Mouse (Mus musculus) E14TG2a.4 (cell line): ENCODE results near the gene Pop5.
A peak's percentile ranks its signal among the peaks of the same experiment; 100 is the strongest.

ENCODE experiments used
- H3K27me3 ChIP-seq: 2 replicates; pipeline ENCODE4 v1.6.1; 2014; ENCODE audit warnings: low read length, control low read depth; ENCODE audit not compliant: insufficient read depth
- H3K36me3 ChIP-seq: 2 replicates; pipeline ENCODE4 v1.6.1; 2014; ENCODE audit warnings: low read length, control low read depth; ENCODE audit not compliant: insufficient read depth
- H3K4me1 ChIP-seq: replicated peaks from 2 replicates; pipeline ENCODE4 v1.6.1; 2014; ENCODE audit warnings: low read depth, low read length, control low read depth
- H3K4me3 ChIP-seq: replicated peaks from 2 replicates; pipeline ENCODE4 v1.5.1; 2014; ENCODE audit warnings: mild to moderate bottlenecking, low read length
- H3K9me3 ChIP-seq: 2 replicates; pipeline ENCODE4 v1.6.1; 2014; ENCODE audit warnings: low read length, control low read depth
- CTCF ChIP-seq: conservative IDR thresholded peaks from 2 replicates; pipeline ENCODE4 v1.5.1; 2014; ENCODE audit warnings: low read length
- NANOG ChIP-seq: IDR thresholded peaks from 2 replicates; pipeline ENCODE4 v1.6.1; 2014; ENCODE audit warnings: borderline replicate concordance, low read length, mixed read lengths
- POU5F1 ChIP-seq: IDR thresholded peaks from 2 replicates; pipeline ENCODE4 v1.6.1; 2014; ENCODE audit warnings: low read length, borderline replicate concordance

The Pop5 gene

DNA sequence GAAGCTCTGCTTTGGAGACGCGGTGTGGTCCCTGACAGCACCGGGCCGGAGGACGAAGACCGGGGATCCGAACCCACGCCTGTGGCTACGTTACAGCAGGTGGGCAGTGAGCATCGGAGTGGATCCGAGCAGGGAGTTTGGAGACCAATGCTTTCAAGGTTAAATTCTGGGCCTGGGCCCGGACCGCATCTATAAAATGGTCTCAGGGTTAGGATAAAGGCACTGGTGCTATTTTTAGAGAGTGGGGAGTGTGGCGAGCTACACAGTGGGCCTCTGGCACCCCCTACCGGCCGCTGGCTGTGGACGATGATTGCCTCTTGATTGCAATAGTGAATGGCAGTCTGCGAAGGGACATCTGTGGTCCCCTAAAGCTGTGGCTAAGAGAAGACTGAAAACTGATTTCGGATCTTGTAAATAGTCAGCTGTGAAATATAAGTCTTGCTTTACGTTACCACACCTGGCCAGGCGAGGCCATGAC lies at the start of gene Pop5:
Gene Pop5, plus strand, starts transcription at position 51 of the 478 bp plus-strand sequence.
- peaks cover 21% of the 10 kb centered on the region for H3K36me3 ChIP-seq
- no peaks in the 10 kb centered on the region for H3K9me3 ChIP-seq
- H3K4me1 ChIP-seq, result peaks cover 78% of the 10 kb centered on the region
- no peak for TF ChIP-seq POU5F1
- peak; percentile 87 for TF ChIP-seq CTCF
- no peak for TF ChIP-seq NANOG
- H3K27me3 ChIP-seq, result peaks cover 11% of the 10 kb centered on the region
- H3K4me3 ChIP-seq, result peak within 1 kb of the TSS; percentile 79

DNA sequence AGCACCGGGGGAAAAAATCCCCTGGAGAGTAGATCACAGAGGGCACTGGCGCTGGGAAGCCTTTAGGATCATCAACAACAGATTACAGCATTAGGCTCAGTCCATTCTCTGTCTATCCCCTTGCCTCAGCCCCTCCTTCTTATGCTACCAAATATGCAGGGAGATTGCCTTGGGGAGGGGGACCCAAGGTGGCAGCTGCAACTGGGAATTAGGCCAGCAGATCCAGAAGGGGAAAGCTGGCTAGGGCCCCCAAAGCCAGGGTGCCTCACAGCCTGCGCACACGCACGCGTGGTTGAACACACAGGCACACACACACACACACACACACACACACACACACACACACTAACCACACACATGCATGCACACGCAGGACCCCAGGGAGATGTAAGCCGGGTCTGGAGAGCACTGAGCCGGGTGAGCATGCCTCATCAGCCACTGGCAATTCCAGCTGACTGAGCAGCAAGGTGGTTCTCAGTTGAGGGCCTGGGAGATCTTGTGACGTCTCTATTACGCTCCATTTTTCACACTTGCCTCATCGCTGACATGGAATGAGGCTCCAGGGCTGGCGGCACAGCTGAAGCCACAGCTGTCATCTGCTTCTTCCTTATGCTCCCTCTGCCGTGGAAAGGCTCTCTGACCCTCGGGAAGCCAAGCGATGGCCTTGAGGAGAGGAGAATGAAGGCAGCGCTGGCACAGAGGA lies 49.1 kb upstream of the Pop5 start:
- H3K9me3 ChIP-seq, result no peaks in the 10 kb centered on the region
- peak overlapping the region; percentile 72 for H3K4me3 ChIP-seq
- H3K36me3 ChIP-seq, result no peaks in the 10 kb centered on the region
- no peak for TF ChIP-seq NANOG
- TF ChIP-seq POU5F1, result no peak
- H3K4me1 ChIP-seq, result peaks cover 95% of the 10 kb centered on the region
- H3K27me3 ChIP-seq, result peaks cover 17% of the 10 kb centered on the region

DNA sequence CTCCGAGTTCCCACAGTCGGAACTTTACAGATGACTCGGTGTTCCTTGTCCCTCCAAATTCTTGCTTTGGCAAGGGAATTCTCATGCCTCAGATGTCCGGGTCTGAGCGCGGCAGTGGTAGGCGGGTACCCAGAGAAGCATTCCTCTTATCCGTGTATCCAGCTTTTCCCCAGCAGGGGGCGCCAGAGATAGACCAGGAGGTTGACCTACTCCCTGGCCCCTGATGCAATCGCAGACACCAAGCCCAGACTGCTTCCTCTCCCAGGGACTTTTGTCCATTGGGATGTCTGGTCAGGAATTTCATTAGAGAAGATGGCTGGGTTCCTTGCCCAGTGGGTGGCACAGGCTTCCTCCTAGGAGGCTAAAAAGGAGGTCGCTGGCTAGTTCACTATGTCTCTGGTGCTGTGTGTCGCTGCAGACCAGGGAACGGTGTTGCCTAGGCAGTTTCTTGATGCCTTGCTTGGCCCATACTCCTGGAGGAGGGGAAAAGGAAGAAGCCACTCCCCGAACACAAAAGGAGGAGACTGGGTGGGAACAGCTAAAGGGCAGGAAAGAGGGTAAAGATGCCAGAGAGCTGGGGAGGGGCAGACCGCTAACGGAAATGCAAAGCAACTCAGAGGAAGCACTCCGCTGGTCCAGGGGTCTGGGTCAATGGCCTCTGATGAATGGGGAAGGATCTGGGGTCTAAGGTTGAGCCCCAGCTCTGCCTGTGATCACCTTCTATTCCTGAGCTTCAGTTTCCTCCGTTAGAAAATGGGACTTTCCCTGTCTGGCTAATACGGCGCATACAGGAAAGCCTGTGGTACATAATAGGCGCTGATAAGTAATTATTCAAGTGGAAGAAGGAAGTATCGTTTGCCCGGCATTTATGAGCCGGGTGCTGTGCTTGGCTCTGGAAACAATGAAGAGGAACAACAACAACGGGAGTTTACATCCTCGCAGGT lies 48.2 kb upstream of the Pop5 start:
- no peak for TF ChIP-seq NANOG
- peak; percentile 61 for TF ChIP-seq CTCF
- TF ChIP-seq POU5F1, result no peak
- peak overlapping the region; percentile 72 for H3K4me3 ChIP-seq
- no peaks in the 10 kb centered on the region for H3K36me3 ChIP-seq
- peaks cover 95% of the 10 kb centered on the region for H3K4me1 ChIP-seq
- H3K27me3 ChIP-seq, result peaks cover 27% of the 10 kb centered on the region
- H3K9me3 ChIP-seq, result no peaks in the 10 kb centered on the region

DNA sequence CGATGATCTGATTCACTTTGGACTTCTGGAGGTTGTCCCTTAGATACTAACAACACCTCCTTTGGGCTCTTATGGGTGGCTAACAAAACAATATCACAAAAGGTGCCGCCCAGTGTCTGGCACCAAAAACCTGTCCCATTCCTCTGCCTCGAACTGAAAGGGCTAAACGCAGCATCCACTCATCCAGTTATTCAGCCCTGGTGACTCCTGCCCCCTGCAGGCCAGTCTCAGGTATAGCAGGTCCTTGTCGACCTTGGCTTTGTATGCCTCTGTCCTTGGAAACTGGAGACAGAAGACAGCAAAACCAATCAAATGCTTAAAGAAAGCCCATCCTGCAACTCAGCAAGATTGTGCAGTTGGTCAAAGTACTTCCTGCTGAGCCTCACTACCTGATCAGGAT lies 46.8 kb upstream of the Pop5 start:
- Histone ChIP-seq H3K36me3 (no peaks in the 10 kb centered on the region), H3K4me3 (no peak overlapping the region), H3K4me1 (peaks cover 90% of the 10 kb centered on the region), H3K27me3 (peaks cover 38% of the 10 kb centered on the region), H3K9me3 (no peaks in the 10 kb centered on the region)
- TF ChIP-seq CTCF, result peak; percentile 96
- TF ChIP-seq NANOG, result no peak

DNA sequence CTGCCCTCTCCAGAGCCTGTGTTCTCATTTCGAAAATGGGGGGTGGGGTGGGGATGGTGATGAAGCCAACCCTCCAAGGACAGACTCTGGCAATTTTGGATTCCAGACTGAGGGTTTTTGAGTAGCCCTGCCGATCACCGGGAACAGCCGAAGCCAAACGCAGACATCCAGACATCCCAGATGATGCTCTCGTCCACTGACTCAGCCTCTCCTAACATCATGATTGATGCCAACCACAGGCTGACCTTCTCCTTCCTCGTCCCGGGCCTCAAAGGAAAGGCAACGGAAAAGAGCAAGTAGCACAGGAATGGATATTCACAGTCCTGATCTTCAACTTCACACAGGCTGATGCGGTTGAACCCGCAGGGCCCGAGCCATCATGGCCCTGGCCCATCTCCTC lies 45.6 kb upstream of the Pop5 start:
- Histone ChIP-seq H3K36me3 (no peaks in the 10 kb centered on the region), H3K9me3 (no peaks in the 10 kb centered on the region), H3K4me3 (no peak overlapping the region), H3K4me1 (peaks cover 86% of the 10 kb centered on the region), H3K27me3 (peaks cover 47% of the 10 kb centered on the region)
- TF ChIP-seq NANOG, result no peak
- no peak for TF ChIP-seq CTCF
- no peak for TF ChIP-seq POU5F1

DNA sequence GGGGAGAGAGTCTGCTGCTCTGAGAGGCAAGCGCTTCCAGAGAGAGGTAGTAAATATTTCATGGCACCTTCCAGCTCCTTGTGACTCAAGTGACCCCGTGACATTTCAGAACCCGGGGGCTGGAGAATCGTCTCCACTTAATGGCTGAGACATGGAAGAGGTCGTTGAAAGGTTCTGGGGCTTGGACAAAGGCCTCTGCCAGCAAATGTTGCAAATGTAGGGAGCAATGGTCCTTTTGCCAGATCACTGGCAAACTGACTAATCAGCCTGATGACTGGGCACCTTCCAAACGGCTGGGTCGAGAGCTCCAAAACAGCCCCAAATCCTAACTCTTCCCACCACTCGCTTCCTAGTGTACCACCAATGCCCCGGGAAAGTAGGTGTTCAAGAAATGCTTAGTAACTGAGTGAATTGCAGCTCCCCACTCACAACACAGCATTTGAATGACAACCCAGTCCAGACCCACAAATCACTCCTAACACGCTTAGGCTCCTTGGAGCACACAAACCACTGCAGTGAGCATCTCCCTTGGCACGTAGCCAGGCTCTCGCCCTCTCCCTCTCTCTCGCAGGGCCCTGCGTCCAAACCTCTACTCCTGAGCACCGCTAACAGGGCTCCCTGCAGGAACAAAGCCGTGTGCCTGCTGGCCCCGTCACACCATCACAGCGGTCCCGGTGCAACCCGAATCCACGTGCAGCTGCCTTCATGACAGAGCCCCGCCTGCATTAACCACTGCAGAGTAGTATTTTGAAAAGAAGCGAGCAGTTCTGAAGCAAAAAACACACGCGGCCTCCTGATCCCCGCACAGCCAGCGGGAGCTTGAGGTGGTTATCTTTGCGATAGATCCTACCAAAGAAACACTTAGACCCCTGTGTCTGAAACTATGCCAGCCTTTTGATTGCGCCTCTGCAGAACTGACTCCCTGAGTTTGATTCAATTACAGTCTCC lies 43.5 kb upstream of the Pop5 start:
- TF ChIP-seq CTCF (no peak), NANOG (no peak), POU5F1 (no peak)
- Histone ChIP-seq H3K4me1 (peaks cover 72% of the 10 kb centered on the region), H3K27me3 (peaks cover 48% of the 10 kb centered on the region), H3K9me3 (no peaks in the 10 kb centered on the region), H3K4me3 (peak overlapping the region; percentile 84), H3K36me3 (no peaks in the 10 kb centered on the region)

DNA sequence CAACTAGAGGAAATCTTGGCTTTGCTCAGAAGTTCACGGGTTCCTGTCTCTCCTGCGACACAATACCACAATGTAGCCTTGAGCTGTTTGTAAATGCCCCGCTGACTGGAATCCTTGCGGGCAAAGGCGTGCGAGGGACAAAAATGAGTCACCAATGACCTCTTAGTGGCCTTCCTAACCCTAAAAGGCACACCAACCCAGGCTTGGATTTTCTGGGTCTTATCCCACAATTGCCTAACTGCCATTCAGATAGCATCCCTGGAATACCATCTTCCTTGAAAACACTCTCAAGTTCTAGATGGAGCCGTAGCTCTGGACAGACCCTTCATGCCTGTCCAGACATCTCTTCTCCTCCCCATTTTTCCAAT lies 42.8 kb upstream of the Pop5 start:
- Histone ChIP-seq H3K4me3 (peak overlapping the region; percentile 84), H3K9me3 (no peaks in the 10 kb centered on the region), H3K27me3 (peaks cover 48% of the 10 kb centered on the region), H3K4me1 (peaks cover 69% of the 10 kb centered on the region), H3K36me3 (no peaks in the 10 kb centered on the region)
- TF ChIP-seq CTCF, result no peak
- no peak for TF ChIP-seq NANOG
- TF ChIP-seq POU5F1, result no peak
